Mouse (Mus musculus) mouse embryonic stem cell (cell line): ENCODE results near the gene Tef.

Source experiments
- in situ Hi-C, 2 experiments: fragments of 300-500 bp; cut with MboI; formaldehyde crosslinking; loops; 1 replicate in 1 of 2; 3 replicates in 1 of 2; pipeline ENCODE4 v1.14.3; 2019 to 2020; ENCODE audit warnings: low sequenced_read_pairs in 2 of 2, low pct_unique_long_range_greater_than_20kb in 1 of 2, mixed read lengths in 1 of 2; ENCODE audit not compliant: unreplicated experiment in 1 of 2

The Tef gene

GRCm38 (mm10) chr15:81792444-81792843 is 9.8 kb upstream of the Tef start:
- in situ Hi-C loops = no loop called here

DNA sequence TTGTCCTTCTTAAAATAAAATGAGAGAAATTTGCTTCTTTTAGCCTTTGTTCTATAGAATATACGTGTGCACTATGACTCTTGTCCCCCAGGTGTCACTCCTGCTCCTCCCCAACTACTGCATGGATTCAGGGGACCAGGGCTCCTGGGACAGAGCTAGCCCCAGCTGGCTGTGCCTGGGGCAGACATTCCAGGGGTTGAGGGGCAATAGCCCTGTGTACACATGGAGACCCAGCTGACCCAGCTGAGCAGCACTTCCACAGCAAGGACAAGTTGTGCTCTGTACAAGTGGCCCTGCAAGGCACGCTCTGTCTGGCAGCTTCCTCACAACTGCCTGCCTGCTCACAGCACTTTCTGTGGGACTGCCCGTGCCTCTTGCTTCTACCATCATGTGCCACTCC is 6.0 kb upstream of the Tef start:
- in situ Hi-C loops = no loop called here

DNA sequence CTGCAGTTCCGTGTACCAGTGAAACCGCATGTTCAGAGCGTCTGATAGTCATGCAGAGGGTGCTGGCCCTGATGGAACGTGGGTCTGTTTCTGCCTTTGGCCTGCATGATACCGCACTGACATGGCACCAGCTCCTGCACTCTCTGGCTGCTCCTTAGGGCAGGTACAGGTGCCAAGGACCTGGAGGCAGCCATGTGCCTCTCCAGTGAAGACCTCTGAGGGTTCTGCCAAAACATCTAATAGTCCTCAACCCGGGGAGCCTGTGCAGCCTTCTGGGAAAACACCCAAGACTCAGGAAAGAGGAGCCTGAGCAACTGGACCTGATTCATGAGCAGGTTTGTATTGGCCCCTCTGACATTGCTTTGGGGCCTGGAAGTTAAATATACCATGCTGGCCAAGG is 4.4 kb upstream of the Tef start:
- in situ Hi-C loops = no loop called here

GRCm38 (mm10) chr15:81798421-81798820 is 3.8 kb upstream of the Tef start:
- in situ Hi-C loops = no loop called here

DNA sequence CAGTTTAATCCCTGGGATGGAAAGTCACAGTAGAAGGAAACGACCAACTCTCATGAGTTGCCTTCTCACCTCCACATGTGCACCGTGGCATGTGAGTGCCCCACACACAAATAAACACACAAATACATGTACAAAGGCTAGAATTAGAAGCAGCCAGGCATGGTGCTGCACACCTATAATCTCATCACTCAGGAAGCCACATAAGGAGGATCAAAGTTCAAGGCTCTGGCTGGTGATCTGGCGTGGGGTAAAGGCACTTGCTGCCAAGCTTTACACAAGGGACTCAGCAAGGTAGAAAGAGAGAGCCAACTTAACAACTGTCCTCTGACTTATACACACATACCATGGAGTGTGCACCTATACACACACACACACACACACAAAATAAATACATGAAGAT is 1.8 kb upstream of the Tef start:
- in situ Hi-C loops = no loop called here

DNA sequence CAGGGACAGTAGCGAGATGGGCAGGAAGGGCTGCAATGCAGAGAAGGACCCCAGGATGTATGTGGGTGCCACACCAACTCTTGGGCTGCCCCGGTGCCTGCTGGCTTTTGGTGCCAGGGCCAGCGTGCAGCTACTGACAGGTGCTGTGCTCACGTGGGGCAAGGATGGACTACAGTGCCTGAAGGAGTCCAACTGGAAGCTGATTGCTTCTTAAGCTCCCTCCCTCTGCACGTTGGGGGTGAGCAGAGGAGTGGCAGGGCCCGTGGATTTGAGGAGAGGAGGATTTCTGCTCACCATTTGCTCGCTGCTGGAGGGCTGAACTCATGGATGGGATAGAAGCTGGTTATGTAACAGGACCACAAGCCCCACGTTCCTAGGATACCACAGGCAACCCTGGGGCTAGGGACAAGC is 725 bp downstream of the Tef start:
- in situ Hi-C loops = no loop called here

- in situ Hi-C loops = no loop called here
Measured at GRCm38 (mm10) chr15:81803425-81803951, 1.3 kb downstream of the Tef start.

- in situ Hi-C loops = no loop called here
Measured at GRCm38 (mm10) chr15:81804172-81804571, 2.0 kb downstream of the Tef start.

DNA sequence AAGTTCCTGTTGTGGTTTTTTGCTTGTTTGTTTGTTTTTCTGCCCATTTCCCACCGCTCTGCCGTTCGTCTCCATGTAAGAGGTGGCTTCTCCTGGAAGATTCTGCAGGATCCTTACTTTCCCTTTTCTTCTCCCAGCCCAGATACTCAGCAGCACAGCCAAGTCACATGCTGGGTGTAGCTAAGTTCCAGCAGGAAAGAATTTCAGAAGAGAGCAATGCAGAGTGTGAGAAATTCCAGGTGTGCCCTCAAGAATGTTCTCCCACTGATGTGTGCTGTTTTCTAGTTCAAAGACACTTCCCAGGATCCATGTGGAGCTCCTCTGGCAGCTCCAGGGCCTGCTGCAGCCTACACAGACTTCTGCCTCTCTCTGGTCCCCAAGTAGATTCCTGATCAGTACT is 2.7 kb downstream of the Tef start:
- in situ Hi-C loops = no loop called here

DNA sequence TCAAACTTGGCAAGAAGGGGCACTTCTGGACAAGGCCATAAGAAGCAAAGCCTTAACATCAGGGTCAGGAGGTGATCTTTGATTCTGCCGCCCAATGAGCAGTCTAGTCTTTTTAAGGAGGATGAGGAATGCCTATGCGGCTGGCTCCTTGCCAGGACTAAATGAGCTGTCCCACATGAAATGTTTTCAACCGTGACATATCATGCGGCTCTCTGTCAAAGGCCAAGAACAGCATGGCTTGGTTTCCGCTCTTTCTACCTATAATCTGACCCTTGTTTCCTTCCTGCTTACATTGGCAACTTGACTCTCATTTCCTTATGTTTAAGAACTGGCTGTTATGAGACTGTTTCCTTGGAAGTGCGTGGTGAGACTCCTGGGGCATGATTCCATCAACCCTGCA is 3.4 kb downstream of the Tef start:
- in situ Hi-C loops = no loop called here

DNA sequence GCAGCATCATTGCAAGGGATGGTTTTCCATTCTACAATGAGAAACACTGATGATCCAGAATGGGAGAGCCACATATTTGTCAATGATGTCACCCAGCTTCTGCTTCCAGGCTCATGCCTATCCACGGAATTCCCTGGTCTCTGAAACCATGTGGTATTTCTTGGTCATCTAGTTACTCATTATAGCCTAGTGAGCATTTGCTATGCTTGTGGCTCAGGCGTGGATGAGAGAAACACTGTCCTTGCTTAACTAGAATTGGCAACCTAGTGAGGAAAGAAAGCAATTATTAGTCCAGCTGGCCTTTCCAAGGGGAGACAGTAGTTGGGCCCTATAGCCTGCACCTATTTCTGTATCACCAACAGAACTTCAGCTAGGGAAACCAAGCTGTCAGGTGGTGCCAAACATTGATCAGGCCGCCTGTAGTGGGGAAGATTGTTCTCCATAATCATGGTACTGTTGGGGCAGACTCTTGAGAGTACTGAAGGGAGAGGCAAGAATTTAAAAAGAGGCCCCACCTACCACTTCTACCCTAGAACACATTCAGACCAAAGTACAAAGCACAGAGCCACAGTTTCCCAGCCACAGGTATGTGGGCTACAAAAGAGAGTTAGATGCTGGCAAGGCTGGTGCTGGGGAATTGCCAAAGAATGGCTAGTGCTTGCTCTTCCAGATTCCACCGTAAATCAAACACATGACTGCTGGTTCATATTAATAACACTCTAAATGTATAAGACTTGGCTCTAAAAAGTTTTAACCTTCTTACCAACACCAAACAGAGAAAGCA is 4.6 kb downstream of the Tef start:
- in situ Hi-C loops = no loop called here

- in situ Hi-C loops = no loop called here
Measured at GRCm38 (mm10) chr15:81808799-81809198, 6.6 kb downstream of the Tef start.

- in situ Hi-C loops = no loop called here
Measured at GRCm38 (mm10) chr15:81809550-81809949, 7.3 kb downstream of the Tef start.

GRCm38 (mm10) chr15:81810150-81810549 is 7.9 kb downstream of the Tef start:
- in situ Hi-C loops = no loop called here

DNA sequence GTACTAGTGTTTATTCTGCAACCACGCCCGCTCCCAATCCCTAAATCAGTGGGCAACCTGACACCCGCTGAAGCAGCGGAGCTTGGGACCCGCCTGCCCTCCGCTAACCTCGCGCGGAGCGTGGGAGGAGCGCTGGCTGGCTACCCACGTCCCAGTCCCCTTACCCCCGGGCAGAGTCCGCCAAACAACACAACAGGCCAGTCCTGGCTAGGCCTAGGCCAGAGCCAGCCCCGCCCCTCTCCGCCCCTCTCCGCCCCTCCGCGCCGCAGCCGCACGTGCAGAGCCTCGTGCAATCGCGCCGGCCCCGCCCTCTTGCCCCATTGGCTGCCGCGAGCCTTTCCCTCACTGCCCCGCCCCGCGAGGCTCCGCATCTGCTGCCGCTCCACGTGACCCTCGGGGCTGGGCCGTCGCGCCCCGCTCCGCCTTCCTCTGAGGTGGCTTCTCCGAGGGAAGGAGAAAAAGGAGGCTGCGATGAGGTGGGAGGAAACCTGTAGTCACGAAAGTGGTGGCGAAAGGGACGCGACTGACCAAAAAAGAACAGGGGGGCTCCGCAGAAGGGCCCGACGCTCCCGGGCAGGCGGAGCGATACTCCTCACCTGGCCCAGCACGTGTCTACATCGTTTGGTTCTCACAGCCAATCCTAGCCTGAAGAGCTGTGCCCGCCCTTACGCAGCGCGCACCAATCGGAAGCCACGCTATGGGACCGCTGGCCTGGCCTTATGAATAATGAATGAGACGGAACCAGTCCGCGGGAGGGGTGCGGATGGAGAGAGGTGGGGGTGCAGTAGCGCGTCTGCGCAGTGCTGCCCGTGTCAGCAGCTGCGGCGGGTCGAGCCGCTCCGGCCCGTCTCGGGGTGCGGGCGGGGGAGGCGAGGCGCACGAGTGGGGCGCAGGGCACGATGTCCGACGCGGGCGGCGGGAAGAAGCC is 8.7 kb downstream of the Tef start:
- in situ Hi-C loops = no loop called here

GRCm38 (mm10) chr15:81811599-81811996 is 9.4 kb downstream of the Tef start:
- in situ Hi-C loops = no loop called here

GRCm38 (mm10) chr15:81812287-81812686 is 10.1 kb downstream of the Tef start:
- in situ Hi-C loops = no loop called here

DNA sequence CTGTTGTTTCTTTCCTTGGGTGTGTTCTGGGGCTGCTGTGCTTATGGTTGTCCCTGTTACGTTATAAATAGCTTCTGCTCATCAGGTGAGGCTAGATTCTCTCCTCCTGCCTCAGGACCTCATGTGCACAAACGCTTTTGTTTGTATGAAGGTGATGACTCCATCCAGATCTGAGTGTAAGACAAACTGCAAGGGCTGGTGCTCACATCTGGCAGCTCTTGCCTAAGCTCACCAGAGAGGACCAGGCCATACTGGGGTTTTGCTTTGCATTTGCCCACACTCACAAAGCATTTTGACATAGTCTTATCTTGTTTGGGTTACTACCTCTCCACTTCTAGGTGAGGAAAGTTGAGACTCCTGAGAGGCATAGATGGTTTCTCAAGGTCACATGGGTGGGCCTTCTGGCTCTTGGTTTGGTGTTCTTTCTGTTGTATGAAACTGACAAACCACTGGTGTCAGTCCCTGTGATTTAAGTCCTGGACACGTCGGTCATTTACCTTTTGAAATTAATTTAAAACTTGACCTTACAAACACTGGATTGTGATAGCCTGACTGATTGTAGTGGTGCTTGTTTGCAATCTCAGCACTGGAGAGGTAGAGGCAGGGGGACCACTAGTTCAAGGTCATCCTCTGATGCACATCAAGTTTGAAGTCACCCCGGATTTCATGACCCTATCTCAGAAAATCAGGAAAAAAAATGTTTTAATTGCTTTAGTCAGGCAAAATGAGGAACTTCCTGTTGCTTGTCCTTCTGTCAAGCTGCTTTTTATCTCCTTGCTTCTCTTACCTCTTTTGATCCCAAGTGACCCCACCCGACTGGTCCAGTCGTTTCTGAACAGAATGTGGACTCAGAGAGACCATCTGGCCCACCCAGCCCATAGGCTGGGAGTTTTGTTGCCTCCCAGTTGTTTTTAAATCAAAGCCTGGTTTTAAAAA is 10.7 kb downstream of the Tef start:
- in situ Hi-C loops = no loop called here
